Mouse (Mus musculus): ENCODE data around the gene Nxnl1.

DNA sequence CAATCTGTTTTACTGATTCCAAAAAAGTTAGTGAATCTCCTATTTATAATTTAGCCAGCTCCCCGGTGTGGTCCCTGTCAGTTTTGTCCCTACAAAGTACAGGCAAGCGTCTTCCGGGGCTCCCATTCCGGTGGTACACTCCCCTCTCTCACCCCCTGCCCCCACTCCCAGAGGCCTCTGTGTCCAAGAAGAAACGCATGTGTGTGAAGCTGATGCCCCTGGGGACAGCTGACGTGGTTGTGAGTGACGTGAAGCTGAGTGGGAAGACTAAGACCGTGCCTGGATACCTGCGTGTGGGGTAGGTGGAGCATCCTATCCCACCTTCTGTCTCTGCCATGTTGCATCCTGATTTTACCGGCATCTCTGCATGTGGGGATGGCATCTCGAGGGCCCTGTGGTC is 21.3 kb downstream of the Nxnl1 start:
- TF ChIP-seq POLR2A (IDR thresholded peaks at IDR 0.05; ENCODE audit: low read depth, low read length) (no peak), CTCF (IDR thresholded peaks at IDR 0.05; ENCODE audit: extremely low read depth, insufficient read length, insufficient replicate concordance, low read depth, low read length) (no peak)

Data from small intestine, adult 2 months (tissue).